Mouse (Mus musculus): ENCODE data around the gene Ccl27a.
"Not testable (repeated sequence)": the region's sequence is repeated elsewhere in the genome, so short reads cannot be mapped to it uniquely, and the experiment has no call there.

DNA sequence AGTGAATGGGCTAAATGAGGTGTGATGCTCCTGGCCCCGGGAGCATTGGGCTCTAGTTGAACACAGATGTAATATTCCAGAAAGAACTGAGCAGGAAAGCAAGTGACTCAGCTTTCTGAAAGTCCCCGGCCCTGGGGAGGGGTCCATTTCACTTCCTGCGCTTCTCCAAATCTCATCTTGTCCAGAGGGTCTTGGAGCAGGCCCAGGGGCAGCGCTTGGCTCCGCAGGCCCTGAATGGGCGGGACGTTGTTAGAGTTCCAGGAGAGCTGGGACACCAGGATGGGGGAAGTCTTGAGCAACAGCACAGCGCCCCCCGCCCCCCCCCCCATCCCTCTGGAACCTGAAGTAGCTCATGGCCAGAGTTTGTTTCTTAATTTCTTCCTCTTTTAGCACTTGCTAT lies 7.2 kb upstream of the Ccl27a start:
- TF ChIP-seq CTCF, EP300 (IDR thresholded peaks at IDR 0.05): not testable (repeated sequence)
